Mouse (Mus musculus) kidney, adult 18-20 months (tissue): Measurements from ENCODE around the gene Pgam1.
"Not testable (repeated sequence)": the region's sequence is repeated elsewhere in the genome, so short reads cannot be mapped to it uniquely, and the experiment has no call there.

ENCODE experiments used
- DNase-seq: peaks from one replicate; pipeline ENCODE4 v3.0.0; 2021

The Pgam1 gene

DNA sequence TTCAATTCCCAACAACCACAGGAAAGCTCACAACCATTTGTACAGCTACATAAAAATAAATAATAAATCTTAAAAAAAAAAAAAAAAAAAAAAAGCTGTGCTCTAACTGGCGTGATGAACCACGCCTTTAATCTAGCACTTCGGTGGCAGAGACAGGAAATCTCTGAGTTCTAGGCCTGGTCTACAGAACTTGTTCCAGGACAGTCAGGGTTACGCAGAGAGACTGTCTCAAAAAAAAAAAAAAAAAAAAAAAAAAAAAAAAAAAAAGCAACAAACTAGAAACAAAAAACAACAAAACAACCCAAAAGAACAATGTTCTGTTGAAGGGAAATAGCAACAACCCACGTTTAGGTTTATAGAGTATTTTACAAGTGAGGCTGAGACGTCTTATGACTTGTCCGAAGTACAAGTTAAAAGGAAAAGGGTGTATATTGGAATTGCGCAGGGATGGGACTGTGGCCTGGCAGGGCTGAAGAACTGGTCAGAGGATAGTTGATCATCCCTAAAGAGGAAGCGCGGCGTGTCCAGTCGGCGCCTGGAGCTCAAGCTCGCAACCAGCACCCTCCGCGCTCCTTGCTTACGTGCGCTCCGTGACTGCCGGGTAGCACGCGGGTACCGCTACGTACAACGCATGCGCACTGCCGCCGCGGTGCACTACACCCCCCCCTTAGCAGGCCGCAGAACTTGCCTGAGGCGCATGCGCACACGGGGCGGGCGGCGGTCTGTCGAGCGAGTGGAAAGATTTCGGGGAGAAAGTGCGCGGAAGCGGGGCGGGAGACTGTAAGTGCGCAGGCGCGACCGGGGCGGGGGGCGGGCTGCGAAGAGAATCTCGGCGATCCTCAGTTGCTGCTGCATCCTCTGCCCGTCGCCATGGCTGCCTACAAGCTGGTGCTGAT, at the start of gene Pgam1:
Gene Pgam1 (plus strand): TSS at position 746 of the 896 bp plus-strand sequence.
- DNase-seq, result peak; percentile 94

DNA sequence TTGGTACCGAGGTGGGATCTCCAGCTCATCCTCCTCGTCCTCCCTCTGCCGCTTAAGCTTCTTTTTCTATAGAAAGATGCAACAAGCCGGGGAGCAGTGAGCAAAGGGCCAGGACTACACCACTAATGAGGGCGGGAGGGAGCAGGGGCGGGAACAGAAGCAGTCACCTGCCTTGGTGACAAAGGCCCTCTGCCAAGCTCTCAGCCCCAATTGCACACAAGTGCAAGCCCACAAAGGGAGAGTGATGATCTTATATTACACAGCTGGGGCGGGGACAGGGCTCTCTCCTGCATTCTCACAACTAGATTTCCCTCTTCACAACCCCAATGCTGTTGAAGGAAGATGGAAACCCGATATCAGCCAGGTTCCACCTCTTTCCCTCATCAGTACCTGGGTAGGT, 45.0 kb upstream of the Pgam1 start:
- DNase-seq, result no peak

GRCm38 (mm10) chr19:41869296-41869695, 42.4 kb upstream of the Pgam1 start:
- no peak for DNase-seq

DNA sequence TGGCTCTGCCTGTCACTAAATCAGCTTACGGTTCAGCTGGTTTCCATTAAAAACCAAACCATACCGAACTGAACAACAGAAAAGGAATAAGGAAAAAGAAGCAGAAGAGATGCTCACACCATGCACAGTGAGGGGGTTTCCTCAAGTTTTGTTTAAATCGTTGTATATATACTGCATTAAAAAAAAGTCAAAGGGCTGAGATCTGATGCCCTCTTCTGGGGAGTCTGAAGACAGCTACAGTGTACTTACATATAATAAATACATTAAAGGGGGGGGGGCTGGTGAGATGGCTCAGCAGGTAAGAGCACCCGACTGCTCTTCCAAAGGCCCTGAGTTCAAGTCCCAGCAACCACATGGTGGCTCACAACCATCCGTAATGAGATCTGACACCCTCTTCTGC, 41.8 kb upstream of the Pgam1 start:
- DNase-seq, result not testable (repeated sequence)

DNA sequence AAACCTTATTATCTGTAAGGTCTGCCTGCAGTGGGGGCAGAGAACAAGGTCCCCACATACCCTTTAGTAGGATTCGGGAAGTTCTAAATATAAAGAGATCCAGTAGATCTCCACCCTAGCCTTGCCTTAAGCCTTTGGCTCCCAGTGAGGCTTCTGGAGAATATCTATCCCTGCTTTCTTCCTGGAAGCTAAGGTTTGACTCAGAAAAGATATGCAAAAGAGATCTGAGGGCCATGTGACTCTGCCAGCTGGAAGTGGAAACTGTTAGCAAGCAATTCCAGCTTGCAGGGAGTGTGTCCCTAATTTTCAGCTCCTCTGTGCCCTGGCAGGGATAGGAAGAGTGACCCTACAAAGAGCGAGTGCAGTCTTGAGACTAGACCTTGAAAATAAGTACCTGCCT, 39.4 kb upstream of the Pgam1 start:
- DNase-seq, result no peak

DNA sequence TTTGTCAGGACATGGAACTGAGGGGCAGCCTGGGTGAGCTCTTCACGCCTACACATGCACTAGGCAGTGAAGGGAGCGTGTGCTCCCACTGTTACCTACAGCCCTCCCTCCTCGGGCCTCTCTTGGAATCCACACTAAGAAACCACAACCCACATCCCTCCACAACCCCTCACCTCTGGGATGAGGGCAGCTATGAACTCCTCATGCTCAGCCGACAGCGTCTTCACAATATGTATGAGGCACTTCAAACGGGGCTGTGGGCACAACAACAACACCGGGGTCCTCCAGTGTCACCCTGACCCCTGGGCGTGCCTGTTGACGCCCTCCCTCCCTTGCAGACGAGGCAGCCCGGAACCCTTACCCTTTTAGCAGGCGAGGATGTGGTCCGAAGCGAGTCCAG, 37.4 kb upstream of the Pgam1 start:
- no peak for DNase-seq

GRCm38 (mm10) chr19:41881842-41882241, 29.9 kb upstream of the Pgam1 start:
- DNase-seq, result no peak

- DNase-seq, result no peak
Measured at GRCm38 (mm10) chr19:41883882-41884281, 27.8 kb upstream of the Pgam1 start.

DNA sequence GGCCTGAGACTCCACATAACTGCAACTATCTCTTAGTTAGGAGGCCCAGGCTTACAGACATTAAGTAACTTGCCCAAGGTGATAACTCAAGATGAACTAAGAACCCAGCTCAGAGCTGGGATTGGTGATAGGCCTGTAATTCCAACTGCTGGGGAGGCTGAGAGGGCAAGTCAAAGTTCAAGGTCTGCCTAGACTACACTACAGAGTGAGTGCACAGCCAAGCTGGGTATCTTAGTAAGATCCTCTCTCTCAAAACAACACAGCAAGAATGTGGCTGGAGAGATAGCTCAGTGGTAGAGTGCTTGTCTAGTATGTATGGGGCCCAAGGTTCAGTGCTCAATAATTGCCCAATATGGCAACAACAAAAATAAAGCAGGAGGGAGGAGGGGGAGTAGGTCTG, 23.5 kb upstream of the Pgam1 start:
- no peak for DNase-seq

- no peak for DNase-seq
Measured at GRCm38 (mm10) chr19:41894959-41895358, 16.8 kb upstream of the Pgam1 start.

DNA sequence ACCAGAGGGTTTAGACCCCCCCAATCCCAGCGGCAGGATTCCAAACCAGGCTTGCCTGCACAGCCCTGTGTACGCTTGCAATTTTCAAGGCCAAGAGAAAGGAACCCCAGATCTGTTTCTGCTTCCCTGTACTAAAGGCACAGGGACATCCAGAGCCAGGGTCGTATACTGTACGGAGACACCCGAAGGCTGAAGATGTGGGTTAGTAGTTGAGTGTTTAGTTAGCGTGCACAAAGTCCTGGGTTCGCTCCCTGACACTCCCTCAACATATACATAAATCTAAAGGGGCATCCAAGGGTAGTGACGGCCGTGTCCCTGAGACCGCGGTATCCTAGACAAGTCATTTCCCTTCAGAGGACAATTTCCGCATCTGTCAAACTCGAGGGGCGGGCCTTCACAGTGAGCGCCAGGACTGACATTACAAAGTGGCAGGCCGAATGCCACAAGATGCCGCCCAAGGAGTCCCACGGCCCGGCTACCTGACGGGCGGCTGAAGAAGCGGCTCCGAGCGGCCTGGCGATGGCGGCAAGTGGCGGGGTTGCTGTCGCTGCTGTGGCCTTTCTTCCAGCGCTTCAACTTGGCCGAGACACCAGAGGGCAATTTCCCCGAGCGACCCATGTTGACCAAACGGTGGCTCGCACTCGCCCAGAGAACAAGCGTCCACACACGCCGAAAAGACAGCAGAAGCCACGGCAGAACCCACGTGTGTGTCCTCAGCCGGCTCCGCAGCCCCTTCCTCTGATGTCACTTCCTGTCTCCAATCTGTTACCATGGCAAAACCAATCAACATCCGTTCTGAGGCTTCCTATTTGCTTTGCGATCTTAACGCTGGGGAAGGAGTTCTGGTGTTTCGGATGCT, 16.0 kb upstream of the Pgam1 start, which contains the start of gene Rrp12:
Gene Rrp12 (minus strand): TSS at position 714 of the 859 bp plus-strand sequence.
- peak; percentile 79 for DNase-seq

GRCm38 (mm10) chr19:41896319-41896711, 15.4 kb upstream of the Pgam1 start:
- no peak for DNase-seq

DNA sequence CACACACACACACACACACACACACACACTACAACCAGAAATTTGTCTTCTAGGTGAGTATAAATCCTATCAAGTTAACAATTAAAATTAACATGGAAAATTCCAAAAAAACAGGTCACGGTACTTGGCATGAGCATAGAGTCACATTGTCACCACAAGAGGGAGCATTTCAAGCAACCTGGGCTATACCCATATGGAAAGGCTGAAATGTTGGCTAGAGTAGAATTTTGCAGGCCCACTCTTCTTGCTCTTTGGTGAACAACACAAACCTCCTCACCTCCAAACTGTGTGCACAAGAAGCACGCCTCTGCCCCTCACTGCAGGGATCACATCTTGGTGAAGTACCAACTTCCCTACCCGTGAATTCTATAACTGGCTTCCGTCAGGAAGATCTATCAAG, 12.9 kb upstream of the Pgam1 start:
- DNase-seq, result peak; percentile 41

GRCm38 (mm10) chr19:41900495-41901090, 11.1 kb upstream of the Pgam1 start:
- no peak for DNase-seq

DNA sequence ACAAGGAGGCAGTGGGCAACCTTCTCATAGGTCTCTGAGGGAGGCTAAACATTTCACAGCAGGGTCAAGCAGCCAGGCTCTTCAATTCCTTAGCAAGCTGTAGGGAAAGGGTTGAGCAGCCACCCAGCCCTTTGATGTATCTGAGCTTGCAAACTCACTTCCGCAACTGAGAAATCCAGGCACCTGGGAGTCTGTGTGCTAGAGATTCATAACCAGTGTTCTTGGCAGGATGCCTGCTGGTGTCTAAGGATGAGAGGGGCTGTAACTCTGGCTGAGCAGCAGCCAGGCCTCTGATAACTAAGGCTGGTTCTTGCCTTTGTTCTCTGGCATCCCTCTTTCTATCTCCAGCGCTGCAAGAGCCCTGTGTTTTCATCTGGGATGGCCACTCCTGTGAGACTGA, 10.0 kb upstream of the Pgam1 start:
- no peak for DNase-seq

GRCm38 (mm10) chr19:41902848-41903593, 8.7 kb upstream of the Pgam1 start:
- no peak for DNase-seq

- DNase-seq, result no peak
Measured at GRCm38 (mm10) chr19:41905246-41905645, 6.5 kb upstream of the Pgam1 start.

DNA sequence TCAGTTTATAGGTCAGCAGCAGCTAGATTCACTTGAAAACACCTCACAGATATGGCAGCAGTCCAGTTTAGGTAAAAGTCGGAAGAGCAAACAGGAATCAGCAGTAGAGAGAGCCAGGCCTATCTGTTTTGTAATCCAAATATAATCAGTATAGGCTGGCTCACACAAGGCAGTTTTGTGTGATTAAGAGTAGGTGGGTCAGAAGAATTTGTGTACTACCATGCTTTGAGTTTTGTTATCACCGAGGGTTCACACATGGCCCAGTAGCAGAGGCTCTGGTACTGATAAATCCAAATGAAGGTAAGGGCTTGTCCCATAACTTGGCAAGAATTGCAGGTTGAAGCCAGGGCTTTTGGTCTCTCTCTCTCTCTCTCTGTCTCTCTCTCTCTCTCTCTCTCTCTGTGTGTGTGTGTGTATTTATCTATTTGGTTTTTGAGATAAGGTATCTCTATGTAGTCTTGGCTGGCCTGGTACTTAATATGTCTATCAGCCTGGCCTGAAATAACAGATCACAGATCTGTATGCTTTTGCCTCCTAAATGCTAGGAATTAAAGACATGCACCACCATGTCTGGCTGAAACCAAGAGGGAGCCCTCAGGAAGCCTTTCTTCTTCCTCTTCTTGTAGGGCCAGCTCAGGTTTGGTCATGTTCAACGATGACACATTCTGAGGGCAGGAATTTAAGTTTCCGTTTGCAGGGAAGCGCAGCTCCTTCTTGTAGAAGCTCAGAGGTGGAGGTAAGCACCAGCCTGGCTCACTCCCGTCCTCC, 5.2 kb upstream of the Pgam1 start:
- no peak for DNase-seq

- DNase-seq, result peak; percentile 18
Measured at GRCm38 (mm10) chr19:41907079-41907760, 4.5 kb upstream of the Pgam1 start.

- DNase-seq, result no peak
Measured at GRCm38 (mm10) chr19:41908736-41909135, 3.0 kb upstream of the Pgam1 start.

DNA sequence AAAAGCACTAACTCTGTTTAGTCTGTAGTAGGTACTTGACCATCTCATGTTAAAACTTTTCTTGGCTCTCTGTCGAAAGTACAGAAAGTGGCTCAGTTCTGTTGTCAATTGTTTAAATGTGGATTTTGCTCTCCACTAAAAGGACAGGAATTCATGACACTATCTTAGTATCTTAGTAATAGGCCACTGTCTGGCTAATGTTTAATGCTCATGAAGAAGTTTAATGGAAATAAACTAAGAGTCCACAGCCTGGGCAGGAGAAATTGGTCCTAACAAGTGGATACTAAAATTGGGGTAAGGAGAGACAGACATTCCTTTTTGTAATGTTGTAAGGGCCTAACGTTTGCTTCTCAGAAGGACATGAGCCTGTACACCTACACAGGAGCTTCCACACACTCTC, 1.3 kb upstream of the Pgam1 start:
- DNase-seq, result no peak
